Mouse (Mus musculus): ENCODE results near the gene Mllt6. TPM values are rescaled to one million over a fixed set of nuclear protein-coding genes. Genes with fewer than 3 reads are reported as not detected.

Gene Mllt6
- total and polyA plus RNA-seq, 3 experiments = 17.2 to 17.6 TPM; not detected in 1

DNA sequence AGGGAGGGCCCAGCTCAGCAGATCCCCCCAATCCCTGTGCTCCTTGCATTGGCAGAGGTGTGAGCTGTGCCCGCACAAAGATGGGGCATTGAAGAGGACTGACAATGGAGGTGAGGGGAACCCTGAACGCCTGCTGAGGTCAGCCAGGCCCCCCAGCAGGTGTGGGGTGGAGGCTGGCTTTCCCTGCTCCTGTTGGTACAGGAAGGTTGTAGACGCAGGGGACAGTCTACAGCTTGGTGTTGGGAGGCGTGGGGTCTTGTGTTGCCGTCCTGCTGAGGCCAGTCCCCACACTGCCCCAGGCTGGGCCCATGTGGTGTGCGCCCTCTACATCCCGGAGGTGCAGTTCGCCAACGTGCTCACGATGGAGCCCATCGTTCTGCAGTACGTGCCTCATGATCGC lies 2.2 kb downstream of the Mllt6 start:
- H3K4me3 ChIP-seq (ENCODE audit: control insufficient read depth in 1 of 2, insufficient read depth in 1 of 2, low read depth in 2 of 2, low read length in 2 of 2) = no peak overlapping the region
- no peaks in the 10 kb centered on the region for H3K27me3 ChIP-seq (ENCODE audit: control insufficient read depth in 1 of 2, insufficient read depth in 2 of 2, low read length in 2 of 2)
- peaks cover 8 to 12% of the 10 kb centered on the region in 2 experiments for H3K4me1 ChIP-seq (ENCODE audit: control insufficient read depth in 1 of 2, insufficient read depth in 2 of 2, low read length in 2 of 2)
- no peak for TF ChIP-seq USF1 (IDR thresholded peaks at IDR 0.05; ENCODE audit: low read depth, low read length)
- TF ChIP-seq CTCF (IDR thresholded peaks at IDR 0.05 in 2 of 3, conservative IDR thresholded peaks at IDR 0.05 in 1 of 3; ENCODE audit: control insufficient read depth in 1 of 3, insufficient read depth in 1 of 3, low read depth in 2 of 3, low read length in 3 of 3, poor library complexity in 1 of 3, severe bottlenecking in 1 of 3) = no peak
- TF ChIP-seq E2F4 (IDR thresholded peaks at IDR 0.05; ENCODE audit: borderline replicate concordance, low read depth, low read length) = no peak
- no peak for TF ChIP-seq RCOR1 (IDR thresholded peaks at IDR 0.05; ENCODE audit: low read depth, low read length)
- no peak for TF ChIP-seq TAL1 (IDR thresholded peaks at IDR 0.05; ENCODE audit: low read length)
- no peak for TF ChIP-seq ETS1 (IDR thresholded peaks at IDR 0.05; ENCODE audit: low read depth, low read length)
- no peak for TF ChIP-seq NELFE (IDR thresholded peaks at IDR 0.05; ENCODE audit: low read depth, low read length)
- no peak for TF ChIP-seq TBP (IDR thresholded peaks at IDR 0.05; ENCODE audit: low read depth, low read length)
- TF ChIP-seq SMC3 (IDR thresholded peaks at IDR 0.05; ENCODE audit: low read depth, low read length) = no peak
- TF ChIP-seq GABPA (IDR thresholded peaks at IDR 0.05; ENCODE audit: low read depth, low read length) = no peak
- TF ChIP-seq POLR2AphosphoS2 (IDR thresholded peaks at IDR 0.05; ENCODE audit: low read length) = no peak
- no peak for TF ChIP-seq JUND (IDR thresholded peaks at IDR 0.05; ENCODE audit: low read depth, low read length)
- TF ChIP-seq MYC (IDR thresholded peaks at IDR 0.05; ENCODE audit: low read depth, low read length) = no peak
- no peak for TF ChIP-seq ZNF384 (IDR thresholded peaks at IDR 0.05; ENCODE audit: low read depth, low read length)
- no peak for TF ChIP-seq HCFC1 (IDR thresholded peaks at IDR 0.05; ENCODE audit: low read depth, low read length)
- TF ChIP-seq MYB (IDR thresholded peaks at IDR 0.05; ENCODE audit: low read depth, low read length) = no peak
- no peak for TF ChIP-seq USF2 (IDR thresholded peaks at IDR 0.05; ENCODE audit: borderline replicate concordance in 1 of 2, insufficient read depth in 1 of 2, low read depth in 1 of 2, low read length in 2 of 2)
- no peak overlapping the region for H3K9ac ChIP-seq (ENCODE audit: control insufficient read depth, low read depth, low read length, poor library complexity, severe bottlenecking)
- H3K9me3 ChIP-seq (replicated peaks; ENCODE audit: insufficient read depth, low read length) = no peaks in the 10 kb centered on the region
- peaks cover 7% of the 10 kb centered on the region for H3K79me2 ChIP-seq (ENCODE audit: control insufficient read depth, insufficient read depth, low read length, poor library complexity)
- no peaks in the 10 kb centered on the region; a peak in 1 of 4 replicates for H3K36me3 ChIP-seq (ENCODE audit: control insufficient read depth in 1 of 2, insufficient read depth in 2 of 2, low read length in 2 of 2)
- no peak for DNase-seq (ENCODE audit: low read depth, low spot score)
- H3K27ac ChIP-seq (ENCODE audit: control insufficient read depth, low read depth, low read length) = no peak overlapping the region

DNA sequence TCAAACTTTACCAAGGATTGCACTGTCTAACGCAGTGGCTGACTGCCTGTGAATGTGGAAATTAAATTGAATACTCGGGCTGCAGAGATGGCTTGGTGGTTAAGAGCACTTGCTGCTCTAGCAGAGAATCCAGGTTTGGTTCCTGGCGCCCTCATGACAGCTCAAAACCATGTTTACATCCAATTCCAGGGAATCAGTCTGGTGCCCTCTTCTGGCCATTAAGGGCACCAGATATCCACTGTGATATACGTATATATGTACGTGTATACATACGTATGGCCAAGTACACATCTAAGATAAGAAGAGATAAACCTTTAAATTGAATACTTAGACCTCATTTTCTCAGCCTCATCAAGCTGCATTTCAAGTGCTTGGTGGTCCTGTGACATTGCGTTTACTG lies 3.0 kb downstream of the Mllt6 start:
- Histone ChIP-seq H3K79me2 (ENCODE audit: control insufficient read depth, insufficient read depth, low read length, poor library complexity) (peaks cover 7% of the 10 kb centered on the region), H3K36me3 (ENCODE audit: control insufficient read depth in 1 of 2, insufficient read depth in 2 of 2, low read length in 2 of 2) (no peaks in the 10 kb centered on the region; a peak in 1 of 4 replicates), H3K4me1 (ENCODE audit: control insufficient read depth in 1 of 2, insufficient read depth in 2 of 2, low read length in 2 of 2) (peaks cover 3 to 9% of the 10 kb centered on the region in 2 experiments; a peak in 3 of 4 replicates), H3K27ac (ENCODE audit: control insufficient read depth, low read depth, low read length) (no peak overlapping the region), H3K9ac (ENCODE audit: control insufficient read depth, low read depth, low read length, poor library complexity, severe bottlenecking) (no peak overlapping the region), H3K9me3 (replicated peaks; ENCODE audit: insufficient read depth, low read length) (no peaks in the 10 kb centered on the region), H3K27me3 (ENCODE audit: control insufficient read depth in 1 of 2, insufficient read depth in 2 of 2, low read length in 2 of 2) (no peaks in the 10 kb centered on the region), H3K4me3 (ENCODE audit: control insufficient read depth in 1 of 2, insufficient read depth in 1 of 2, low read depth in 2 of 2, low read length in 2 of 2) (no peak overlapping the region)
- peak; percentile 55 for DNase-seq (ENCODE audit: low read depth, low spot score)
- TF ChIP-seq ZC3H11A (IDR thresholded peaks at IDR 0.05; ENCODE audit: low read depth, low read length) (peak; percentile 5; the same call in 1 of the 2 replicates), SIN3A (IDR thresholded peaks at IDR 0.05; ENCODE audit: low read length) (peak; percentile 27; the same call in 1 of the 2 replicates), CTCF (IDR thresholded peaks at IDR 0.05 in 2 of 3, conservative IDR thresholded peaks at IDR 0.05 in 1 of 3; ENCODE audit: control insufficient read depth in 1 of 3, insufficient read depth in 1 of 3, low read depth in 2 of 3, low read length in 3 of 3, poor library complexity in 1 of 3, severe bottlenecking in 1 of 3) (peak; percentile 43 to 76 (median 74)), POLR2AphosphoS5 (IDR thresholded peaks at IDR 0.05; ENCODE audit: borderline replicate concordance, low read depth, low read length) (no peak), ETS1 (IDR thresholded peaks at IDR 0.05; ENCODE audit: low read depth, low read length) (no peak), MEF2A (IDR thresholded peaks at IDR 0.05; ENCODE audit: extremely low read depth, insufficient replicate concordance, low read depth, low read length, poor library complexity, severe bottlenecking) (no peak), USF1 (IDR thresholded peaks at IDR 0.05; ENCODE audit: low read depth, low read length) (no peak), RAD21 (IDR thresholded peaks at IDR 0.05; ENCODE audit: low read depth, low read length) (peak; percentile 29), JUND (IDR thresholded peaks at IDR 0.05; ENCODE audit: low read depth, low read length) (no peak), CHD2 (IDR thresholded peaks at IDR 0.05; ENCODE audit: low read length) (no peak), MYC (IDR thresholded peaks at IDR 0.05; ENCODE audit: low read depth, low read length) (no peak), MYB (IDR thresholded peaks at IDR 0.05; ENCODE audit: low read depth, low read length) (no peak), UBTF (IDR thresholded peaks at IDR 0.05; ENCODE audit: borderline replicate concordance, insufficient read depth, low read depth, low read length) (no peak), ELF1 (IDR thresholded peaks at IDR 0.05; ENCODE audit: low read depth, low read length) (no peak), ZMIZ1 (IDR thresholded peaks at IDR 0.05; ENCODE audit: low read depth, low read length) (no peak), EP300 (IDR thresholded peaks at IDR 0.05; ENCODE audit: low read depth in 1 of 2, low read length in 2 of 2) (no peak), TBP (IDR thresholded peaks at IDR 0.05; ENCODE audit: low read depth, low read length) (0 out of 2 replicates have a peak, but pooled peaks have one; percentile 13), USF2 (IDR thresholded peaks at IDR 0.05; ENCODE audit: borderline replicate concordance in 1 of 2, insufficient read depth in 1 of 2, low read depth in 1 of 2, low read length in 2 of 2) (no peak), SMC3 (IDR thresholded peaks at IDR 0.05; ENCODE audit: low read depth, low read length) (peak; percentile 60), MAFK (IDR thresholded peaks at IDR 0.05; ENCODE audit: borderline replicate concordance, low read depth, low read length) (no peak), RCOR1 (IDR thresholded peaks at IDR 0.05; ENCODE audit: low read depth, low read length) (no peak), KAT2A (conservative IDR thresholded peaks at IDR 0.05; ENCODE audit: low read depth, low read length) (no peak), ZNF384 (IDR thresholded peaks at IDR 0.05; ENCODE audit: low read depth, low read length) (no peak)

Data from MEL (cell line).